Mouse (Mus musculus): ENCODE data around the gene Cryzl1. TPM values are rescaled to one million over a fixed set of nuclear protein-coding genes. Genes with fewer than 3 reads are reported as not detected.

Cryzl1 gene
- polyA plus RNA-seq, 1 experiment, result 27.0 TPM

DNA sequence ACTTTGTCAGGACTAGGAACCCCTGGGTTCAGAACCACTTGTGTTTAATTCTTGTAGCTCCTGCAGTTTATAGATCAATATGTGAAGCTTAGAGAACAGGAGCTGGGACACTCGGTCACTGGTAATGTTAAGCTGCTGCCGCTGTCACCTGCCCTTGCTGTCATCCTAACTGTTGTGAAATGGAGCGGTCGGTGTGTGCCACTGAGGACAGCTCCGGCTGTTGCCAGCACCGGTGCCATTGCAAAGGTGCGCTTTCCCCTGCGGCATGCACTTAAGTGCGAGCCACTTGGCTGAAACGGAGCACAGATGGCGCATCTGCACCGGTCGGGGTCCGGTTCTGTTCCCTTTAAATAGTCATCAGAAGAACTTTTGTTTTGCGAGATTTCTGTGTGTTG is 37.0 kb upstream of the Cryzl1 start:
- H3K4me1 ChIP-seq (ENCODE audit: control insufficient read depth, insufficient read depth, low read length), result no peaks in the 10 kb centered on the region; the same call in 1 of the 2 replicates
- H3K36me3 ChIP-seq (ENCODE audit: control insufficient read depth, insufficient read depth, low read length), result no peaks in the 10 kb centered on the region
- no peak overlapping the region for H3K27ac ChIP-seq (ENCODE audit: control insufficient read depth, insufficient read depth, low read depth, low read length)
- no peak overlapping the region for H3K4me3 ChIP-seq (ENCODE audit: control insufficient read depth, low read depth, low read length)
- no peaks in the 10 kb centered on the region for H3K27me3 ChIP-seq (ENCODE audit: control insufficient read depth, insufficient read depth, low read length)
- TF ChIP-seq CTCF (IDR thresholded peaks at IDR 0.05; ENCODE audit: control insufficient read depth, insufficient read depth, insufficient replicate concordance, low read depth, low read length) (no peak), POLR2A (IDR thresholded peaks at IDR 0.05; ENCODE audit: control insufficient read depth, low read depth, low read length) (no peak)

DNA sequence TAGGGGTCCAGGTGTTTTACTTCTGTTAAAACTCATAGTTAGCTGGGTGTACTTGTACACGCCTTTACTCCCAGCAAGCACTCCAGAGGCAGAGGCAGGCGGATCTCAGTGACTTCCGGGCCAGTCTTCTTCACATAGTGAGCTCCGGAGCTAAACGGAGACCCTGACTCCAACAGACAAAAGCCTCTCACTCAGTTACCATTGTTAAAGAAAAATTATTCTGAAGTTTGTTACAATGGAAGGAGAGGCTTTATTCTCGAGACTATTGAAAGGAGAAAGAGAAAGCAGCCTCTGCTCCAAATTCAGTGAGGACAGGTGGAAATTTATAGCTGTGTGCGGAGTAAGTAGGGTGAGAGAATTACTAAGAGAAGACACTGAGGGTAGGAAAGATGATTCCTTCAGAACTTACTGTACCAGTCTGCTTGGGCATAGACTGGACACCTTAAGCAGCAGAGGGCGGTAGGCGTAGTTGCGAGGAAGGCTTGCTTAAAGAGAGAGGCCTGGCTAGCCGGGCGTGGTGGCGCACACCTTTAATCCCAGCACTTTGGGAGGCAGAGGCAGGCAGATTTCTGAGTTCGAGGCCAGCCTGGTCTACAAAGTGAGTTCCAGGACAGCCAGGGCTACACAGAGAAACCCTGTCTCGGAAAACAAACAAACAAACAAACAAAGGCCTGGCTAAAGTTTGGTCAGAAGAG is 36.5 kb upstream of the Cryzl1 start:
- no peak for TF ChIP-seq POLR2A (IDR thresholded peaks at IDR 0.05; ENCODE audit: control insufficient read depth, low read depth, low read length)
- TF ChIP-seq CTCF (IDR thresholded peaks at IDR 0.05; ENCODE audit: control insufficient read depth, insufficient read depth, insufficient replicate concordance, low read depth, low read length), result no peak
- Histone ChIP-seq H3K27ac (ENCODE audit: control insufficient read depth, insufficient read depth, low read depth, low read length) (no peak overlapping the region), H3K4me1 (ENCODE audit: control insufficient read depth, insufficient read depth, low read length) (no peaks in the 10 kb centered on the region; the same call in 1 of the 2 replicates), H3K36me3 (ENCODE audit: control insufficient read depth, insufficient read depth, low read length) (no peaks in the 10 kb centered on the region), H3K27me3 (ENCODE audit: control insufficient read depth, insufficient read depth, low read length) (no peaks in the 10 kb centered on the region), H3K4me3 (ENCODE audit: control insufficient read depth, low read depth, low read length) (no peak overlapping the region)

- Histone ChIP-seq H3K4me3 (ENCODE audit: control insufficient read depth, low read depth, low read length) (no peak overlapping the region), H3K27ac (ENCODE audit: control insufficient read depth, insufficient read depth, low read depth, low read length) (no peak overlapping the region), H3K36me3 (ENCODE audit: control insufficient read depth, insufficient read depth, low read length) (no peaks in the 10 kb centered on the region; the same call in 1 of the 2 replicates), H3K27me3 (ENCODE audit: control insufficient read depth, insufficient read depth, low read length) (no peaks in the 10 kb centered on the region), H3K4me1 (ENCODE audit: control insufficient read depth, insufficient read depth, low read length) (no peaks in the 10 kb centered on the region; the same call in 1 of the 2 replicates)
- no peak for TF ChIP-seq POLR2A (IDR thresholded peaks at IDR 0.05; ENCODE audit: control insufficient read depth, low read depth, low read length)
Observed at GRCm38 (mm10) chr16:91764414-91764813, 35.6 kb upstream of the Cryzl1 start.

- H3K4me3 ChIP-seq (ENCODE audit: control insufficient read depth, low read depth, low read length), result no peak overlapping the region
- H3K27me3 ChIP-seq (ENCODE audit: control insufficient read depth, insufficient read depth, low read length), result no peaks in the 10 kb centered on the region
- no peak for TF ChIP-seq POLR2A (IDR thresholded peaks at IDR 0.05; ENCODE audit: control insufficient read depth, low read depth, low read length)
- no peak for TF ChIP-seq CTCF (IDR thresholded peaks at IDR 0.05; ENCODE audit: control insufficient read depth, insufficient read depth, insufficient replicate concordance, low read depth, low read length)
- H3K4me1 ChIP-seq (ENCODE audit: control insufficient read depth, insufficient read depth, low read length), result no peaks in the 10 kb centered on the region; the same call in 1 of the 2 replicates
- H3K36me3 ChIP-seq (ENCODE audit: control insufficient read depth, insufficient read depth, low read length), result no peaks in the 10 kb centered on the region; the same call in 1 of the 2 replicates
- H3K27ac ChIP-seq (ENCODE audit: control insufficient read depth, insufficient read depth, low read depth, low read length), result no peak overlapping the region
Observed at GRCm38 (mm10) chr16:91763975-91764374, 35.2 kb upstream of the Cryzl1 start.

- TF ChIP-seq POLR2A (IDR thresholded peaks at IDR 0.05; ENCODE audit: control insufficient read depth, low read depth, low read length) (no peak), CTCF (IDR thresholded peaks at IDR 0.05; ENCODE audit: control insufficient read depth, insufficient read depth, insufficient replicate concordance, low read depth, low read length) (no peak)
- H3K4me1 ChIP-seq (ENCODE audit: control insufficient read depth, insufficient read depth, low read length), result no peaks in the 10 kb centered on the region; the same call in 1 of the 2 replicates
- no peaks in the 10 kb centered on the region for H3K27me3 ChIP-seq (ENCODE audit: control insufficient read depth, insufficient read depth, low read length)
Observed at GRCm38 (mm10) chr16:91762476-91762875, 33.7 kb upstream of the Cryzl1 start.

DNA sequence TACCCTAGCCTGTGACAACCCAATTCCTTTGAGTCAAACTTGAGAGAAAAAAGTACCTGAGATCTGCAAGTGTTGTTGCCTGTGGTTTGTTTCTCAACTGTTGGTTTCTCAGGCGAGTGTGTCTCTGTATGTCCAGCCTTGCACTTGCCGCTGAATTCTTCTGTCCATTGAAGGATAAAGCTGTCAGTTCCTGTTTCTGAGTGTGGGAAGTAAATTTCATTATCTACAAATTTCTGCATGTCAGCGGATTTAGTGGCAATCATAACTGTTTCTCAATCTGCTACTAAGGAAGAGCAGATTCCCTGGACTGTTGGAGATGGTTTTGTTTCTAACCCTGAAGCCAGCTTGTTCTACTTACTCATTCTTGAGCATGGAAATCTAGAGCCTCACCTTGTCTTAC is 33.0 kb upstream of the Cryzl1 start:
- H3K36me3 ChIP-seq (ENCODE audit: control insufficient read depth, insufficient read depth, low read length), result no peaks in the 10 kb centered on the region; the same call in 1 of the 2 replicates
- no peak overlapping the region for H3K4me3 ChIP-seq (ENCODE audit: control insufficient read depth, low read depth, low read length)
- no peaks in the 10 kb centered on the region for H3K27me3 ChIP-seq (ENCODE audit: control insufficient read depth, insufficient read depth, low read length)
- no peak overlapping the region for H3K27ac ChIP-seq (ENCODE audit: control insufficient read depth, insufficient read depth, low read depth, low read length)
- H3K4me1 ChIP-seq (ENCODE audit: control insufficient read depth, insufficient read depth, low read length), result no peaks in the 10 kb centered on the region; the same call in 1 of the 2 replicates
- TF ChIP-seq CTCF (IDR thresholded peaks at IDR 0.05; ENCODE audit: control insufficient read depth, insufficient read depth, insufficient replicate concordance, low read depth, low read length) (no peak), POLR2A (IDR thresholded peaks at IDR 0.05; ENCODE audit: control insufficient read depth, low read depth, low read length) (no peak)

More at GRCm38 (mm10) chr16:91762476-91762875, 33.7 kb upstream of the Cryzl1 start:
- H3K36me3 ChIP-seq (ENCODE audit: control insufficient read depth, insufficient read depth, low read length), result no peaks in the 10 kb centered on the region; the same call in 1 of the 2 replicates
- H3K27ac ChIP-seq (ENCODE audit: control insufficient read depth, insufficient read depth, low read depth, low read length), result no peak overlapping the region
- H3K4me3 ChIP-seq (ENCODE audit: control insufficient read depth, low read depth, low read length), result no peak overlapping the region

DNA sequence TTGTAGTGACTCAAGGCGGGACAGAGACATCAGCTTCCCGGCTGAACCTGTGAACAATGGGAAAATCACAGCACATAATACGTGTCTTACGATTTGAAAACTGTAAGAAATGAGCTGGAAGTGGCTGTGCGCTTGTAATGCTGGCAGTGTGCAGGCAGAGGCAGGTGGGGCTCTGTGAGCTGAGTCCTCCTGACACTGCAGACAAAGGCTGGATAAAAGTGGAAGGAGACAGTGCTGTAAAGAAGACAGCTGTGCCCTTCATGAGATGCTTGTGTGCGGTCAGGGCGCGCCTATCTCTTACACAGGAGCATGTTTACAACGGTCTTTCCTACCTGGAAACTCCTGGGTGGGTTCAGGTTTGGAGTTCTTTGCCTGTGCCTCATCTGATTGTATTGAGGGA is 32.4 kb upstream of the Cryzl1 start:
- TF ChIP-seq CTCF (IDR thresholded peaks at IDR 0.05; ENCODE audit: control insufficient read depth, insufficient read depth, insufficient replicate concordance, low read depth, low read length), result no peak
- no peak for TF ChIP-seq POLR2A (IDR thresholded peaks at IDR 0.05; ENCODE audit: control insufficient read depth, low read depth, low read length)
- H3K27me3 ChIP-seq (ENCODE audit: control insufficient read depth, insufficient read depth, low read length), result no peaks in the 10 kb centered on the region
- no peak overlapping the region for H3K27ac ChIP-seq (ENCODE audit: control insufficient read depth, insufficient read depth, low read depth, low read length)
- no peak overlapping the region for H3K4me3 ChIP-seq (ENCODE audit: control insufficient read depth, low read depth, low read length)
- H3K36me3 ChIP-seq (ENCODE audit: control insufficient read depth, insufficient read depth, low read length), result no peaks in the 10 kb centered on the region; the same call in 1 of the 2 replicates
- no peaks in the 10 kb centered on the region; the same call in 1 of the 2 replicates for H3K4me1 ChIP-seq (ENCODE audit: control insufficient read depth, insufficient read depth, low read length)

Measured in testis, adult 2 months (tissue).